Mouse (Mus musculus): ENCODE data around the gene Abcb6.

GRCm38 (mm10) chr1:75190577-75190976, 10.4 kb upstream of the Abcb6 start:
- TF ChIP-seq CTCF (IDR thresholded peaks at IDR 0.05; ENCODE audit: extremely low read depth, insufficient read depth, low read length): no peak
- no peak for TF ChIP-seq POLR2A (IDR thresholded peaks at IDR 0.05; ENCODE audit: extremely low read depth, insufficient read depth, low read length)
